ENCODE assay signal across 10 mouse cellular contexts in the genomic region with DNA sequence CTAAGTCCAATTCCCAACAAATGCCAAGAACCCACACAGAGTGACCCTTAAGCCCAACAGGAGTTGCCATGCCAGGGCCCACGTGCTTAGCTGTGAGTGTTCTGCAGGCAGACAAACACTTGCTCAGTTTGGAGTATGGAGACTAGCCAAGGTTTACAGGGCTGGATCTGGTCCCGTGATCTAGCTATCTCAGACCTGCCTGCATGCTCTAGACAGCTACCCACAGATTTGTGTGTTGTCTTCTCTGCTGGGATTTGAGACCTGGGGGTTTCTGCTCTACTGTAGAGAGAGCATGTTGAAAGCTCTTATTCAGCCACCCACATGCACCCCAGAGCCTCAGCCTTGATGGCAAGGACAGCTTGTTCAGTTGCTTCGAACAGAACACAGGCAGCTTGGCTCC. TPM values are rescaled to one million over a fixed set of nuclear protein-coding genes. Genes with fewer than 3 reads are reported as not detected.
A peak's percentile ranks its signal among the peaks of the same experiment; 100 is the strongest.
DNase-seq lines count a peak whose midpoint lies in the region; ATAC-seq lines count a peak whose summit lies in the region.
"Had no signal": no experiment of that assay in that cellular context is flagged by ENCODE, and none has a peak within 500 bp of the region (broad histone marks: within the 10 kb centered on the region; RNA-seq: fewer than 3 reads in every experiment).

No protein-coding gene starts in this region.

- no peaks in the 10 kb centered on the region for H3K36me3 ChIP-seq in heart, embryonic 11.5 days (ENCODE audit: control insufficient read depth, insufficient read depth, low read length)

- no peaks in the 10 kb centered on the region; the same call in 1 of the 2 replicates for H3K27me3 ChIP-seq in heart, embryonic 11.5 days (ENCODE audit: control insufficient read depth, insufficient read depth, low read length)

- whole genome bisulfite sequencing in heart, embryonic 11.5 days (ENCODE audit: insufficient replicate concordance) = 64% methylated on average over 3 of the region's 3 CpGs

- no peak overlapping the region for H3K9ac ChIP-seq in heart, embryonic 11.5 days (ENCODE audit: low read depth, low read length)
- H3K9ac ChIP-seq: liver, embryonic 14.5 days had no signal

- DNase-seq in heart, adult 18-20 months = peak; percentile 78 to 81
- peak; percentile 79 for DNase-seq in NIH3T3 (ENCODE audit: low read depth)
- peak; percentile 22 to 29 for DNase-seq in cerebellum, postnatal 36 days
- DNase-seq in left cerebral cortex, postnatal 14 days (ENCODE audit: low spot score in 2 of 2) = peak; percentile 54 to 77
- DNase-seq in thymus, postnatal 0 days (ENCODE audit: low spot score) = no peak
- DNase-seq in retina, embryonic 14.5 days (ENCODE audit: low spot score) = no peak
- DNase-seq in spleen, postnatal 10 days (ENCODE audit: low spot score in 2 of 2) = no peak

- intact Hi-C loops in left cerebral cortex, postnatal 14 days (cut with DNase I) = loop anchor here (5.0 kb wide), 1 partner anchor 127 kb away; no protein-coding TSS in a partner anchor

- no peak for ATAC-seq in heart, embryonic 11.5 days (replicated peaks; ENCODE audit: insufficient number of reproducible peaks, low FRiP score, low TSS enrichment)

- no peak overlapping the region for H3K27ac ChIP-seq in heart, embryonic 11.5 days (ENCODE audit: low read depth, low read length)
- H3K27ac ChIP-seq: liver, embryonic 14.5 days had no signal

- no peak overlapping the region for H3K4me2 ChIP-seq in heart, embryonic 11.5 days

- no peaks in the 10 kb centered on the region for H3K9me3 ChIP-seq in heart, embryonic 11.5 days (replicated peaks; ENCODE audit: control insufficient read depth, low read length)

- 0 out of 2 replicates have a peak, but pooled peaks cover 4% of the 10 kb centered on the region for H3K4me1 ChIP-seq in heart, embryonic 11.5 days (ENCODE audit: control insufficient read depth, insufficient read depth, low read length)

- no peak overlapping the region for H3K4me3 ChIP-seq in heart, embryonic 11.5 days (ENCODE audit: low read depth, low read length)
- H3K4me3 ChIP-seq: erythroblast, embryonic 14.5 days had no signal

RNA-seq across cellular contexts. Expression of gene Rhob, which starts 45.3 kb away (rescaled TPM):
- 100 to 1,000 TPM; 165 to 172 TPM for total RNA-seq in heart, adult 18-20 months (2021)
- polyA plus RNA-seq in heart, embryonic 11.5 days (2014; fragmentation: Nextera tagmentation; extraction: Ambion mirVana) = 54.8 and 57.2 TPM in 2 replicates
- 100 to 1,000 TPM; 287 to 352 TPM for total RNA-seq in left cerebral cortex, postnatal 14 days (2021)
- 16.6 and 18.4 TPM in 2 replicates for polyA plus RNA-seq in thymus, postnatal 0 days (2015; fragmentation: Nextera tagmentation; extraction: Ambion mirVana)

Comparison
In these comparisons a context has a peak if more than half of its experiments do, and no peak if none do; other contexts are left out.
1. DNase-seq: peak in heart, adult 18-20 months (2 of 2), NIH3T3 (single experiment), cerebellum, postnatal 36 days (2 of 2) and left cerebral cortex, postnatal 14 days (2 of 2); none in thymus, postnatal 0 days (single experiment), retina, embryonic 14.5 days (single experiment) and spleen, postnatal 10 days (0 of 2).